9 mouse cellular contexts compared by ENCODE assay signal in genomic region chr17:84258638-84259261, GRCm38 (mm10).
A peak's percentile ranks its signal among the peaks of the same experiment; 100 is the strongest.
DNase-seq lines count a peak whose midpoint lies in the region; ATAC-seq and TF ChIP-seq lines count a peak whose summit lies in the region.
"Had no signal": no experiment of that assay in that cellular context is flagged by ENCODE, and none has a peak within 500 bp of the region (broad histone marks: within the 10 kb centered on the region; RNA-seq: fewer than 3 reads in every experiment).

No protein-coding gene starts in this region.

- intact Hi-C loops in left cerebral cortex, postnatal 25 days (cut with DNase I) = loop anchor here (5.0 kb wide), 1 partner anchor 254 kb away; the partner anchor contains the start of gene Plekhh2

- DNase-seq in cerebellum, adult 11-12 months = peak; percentile 31
- DNase-seq in cerebellum, postnatal 36 days = no peak
- DNase-seq in cerebellum, adult 2 months = peak in 1 of 2 experiments; percentile 14
- DNase-seq in left cerebral cortex, postnatal 25 days (ENCODE audit: low spot score in 2 of 2) = peak; percentile 54 to 92
- no peak for DNase-seq in retina, embryonic 14.5 days (ENCODE audit: low spot score)
- DNase-seq in adrenal gland, postnatal 25 days = no peak

- no peak overlapping the region for H3K4me3 ChIP-seq in cerebellum, adult 2 months (replicated peaks; ENCODE audit: insufficient read depth, low read depth, low read length)
- no peak overlapping the region for H3K4me3 ChIP-seq in heart, embryonic 15.5 days
- no peak overlapping the region for H3K4me3 ChIP-seq in stomach, embryonic 15.5 days (replicated peaks)
- H3K4me3 ChIP-seq: liver, embryonic 15.5 days had no signal

- H3K27ac ChIP-seq in cerebellum, adult 2 months (ENCODE audit: insufficient read depth, low read length) = 0 out of 2 replicates have a peak overlapping the region, but pooled peaks have one; percentile 7
- H3K27ac ChIP-seq in heart, embryonic 15.5 days = peak overlapping the region; percentile 32; the same call in 1 of the 2 replicates
- peak overlapping the region; percentile 63 for H3K27ac ChIP-seq in stomach, embryonic 15.5 days
- H3K27ac ChIP-seq: liver, embryonic 15.5 days had no signal

- H3K36me3 ChIP-seq in heart, embryonic 15.5 days = no peaks in the 10 kb centered on the region
- no peaks in the 10 kb centered on the region for H3K36me3 ChIP-seq in stomach, embryonic 15.5 days
- H3K36me3 ChIP-seq: liver, embryonic 15.5 days had no signal

- ATAC-seq in heart, embryonic 15.5 days (replicated peaks; ENCODE audit: insufficient number of reproducible peaks, insufficient read depth, low FRiP score, low read depth) = no peak
- no peak for ATAC-seq in stomach, embryonic 15.5 days (ENCODE audit: insufficient read depth, low FRiP score, low read depth)

- no peak overlapping the region for H3K4me2 ChIP-seq in heart, embryonic 15.5 days
- H3K4me2 ChIP-seq in stomach, embryonic 15.5 days = no peak overlapping the region
- H3K4me2 ChIP-seq: liver, embryonic 15.5 days had no signal

- TF ChIP-seq CTCF in cerebellum, adult 2 months (IDR thresholded peaks at IDR 0.05; ENCODE audit: borderline replicate concordance, insufficient read depth, low read depth, low read length) = no peak

- H3K9me3 ChIP-seq in heart, embryonic 15.5 days (replicated peaks) = no peaks in the 10 kb centered on the region
- H3K9me3 ChIP-seq in stomach, embryonic 15.5 days = no peaks in the 10 kb centered on the region
- H3K9me3 ChIP-seq: liver, embryonic 15.5 days had no signal

- WGBS in cerebellum, adult 2 months = 32% methylated on average over 4 of the region's 4 CpGs
- WGBS in heart, embryonic 15.5 days = 50% methylated on average over 4 of the region's 4 CpGs
- 50% methylated on average over 4 of the region's 4 CpGs for WGBS in stomach, embryonic 15.5 days

- no peak overlapping the region for H3K9ac ChIP-seq in heart, embryonic 15.5 days
- H3K9ac ChIP-seq in stomach, embryonic 15.5 days = no peak overlapping the region
- H3K9ac ChIP-seq: liver, embryonic 15.5 days had no signal

- TF ChIP-seq POLR2A in cerebellum, adult 2 months (IDR thresholded peaks at IDR 0.05; ENCODE audit: borderline replicate concordance, insufficient read depth, low read length) = no peak

- peaks cover 10% of the 10 kb centered on the region for H3K4me1 ChIP-seq in cerebellum, adult 2 months (ENCODE audit: control insufficient read depth, insufficient read depth, low read length)
- peaks cover 23% of the 10 kb centered on the region for H3K4me1 ChIP-seq in heart, embryonic 15.5 days (replicated peaks)
- H3K4me1 ChIP-seq in stomach, embryonic 15.5 days = peaks cover 8% of the 10 kb centered on the region

- H3K27me3 ChIP-seq in cerebellum, adult 2 months (ENCODE audit: control insufficient read depth, insufficient read depth, low read length) = no peaks in the 10 kb centered on the region
- H3K27me3 ChIP-seq in heart, embryonic 15.5 days = no peaks in the 10 kb centered on the region
- H3K27me3 ChIP-seq in stomach, embryonic 15.5 days (replicated peaks) = no peaks in the 10 kb centered on the region
- H3K27me3 ChIP-seq: liver, embryonic 15.5 days had no signal

Comparison
In these comparisons a context has a peak if more than half of its experiments do, and no peak if none do; other contexts are left out.
1. DNase-seq: peak in cerebellum, adult 11-12 months (single experiment) and left cerebral cortex, postnatal 25 days (2 of 2); none in cerebellum, postnatal 36 days (0 of 2), retina, embryonic 14.5 days (single experiment) and adrenal gland, postnatal 25 days (single experiment).
2. H3K27ac ChIP-seq: peak in every context shown above with its lines; median percentile 63 in stomach, embryonic 15.5 days; 32 in heart, embryonic 15.5 days; 7 in cerebellum, adult 2 months.